Comparison of ENCODE assay signal across 8 mouse cellular contexts in the genomic region with DNA sequence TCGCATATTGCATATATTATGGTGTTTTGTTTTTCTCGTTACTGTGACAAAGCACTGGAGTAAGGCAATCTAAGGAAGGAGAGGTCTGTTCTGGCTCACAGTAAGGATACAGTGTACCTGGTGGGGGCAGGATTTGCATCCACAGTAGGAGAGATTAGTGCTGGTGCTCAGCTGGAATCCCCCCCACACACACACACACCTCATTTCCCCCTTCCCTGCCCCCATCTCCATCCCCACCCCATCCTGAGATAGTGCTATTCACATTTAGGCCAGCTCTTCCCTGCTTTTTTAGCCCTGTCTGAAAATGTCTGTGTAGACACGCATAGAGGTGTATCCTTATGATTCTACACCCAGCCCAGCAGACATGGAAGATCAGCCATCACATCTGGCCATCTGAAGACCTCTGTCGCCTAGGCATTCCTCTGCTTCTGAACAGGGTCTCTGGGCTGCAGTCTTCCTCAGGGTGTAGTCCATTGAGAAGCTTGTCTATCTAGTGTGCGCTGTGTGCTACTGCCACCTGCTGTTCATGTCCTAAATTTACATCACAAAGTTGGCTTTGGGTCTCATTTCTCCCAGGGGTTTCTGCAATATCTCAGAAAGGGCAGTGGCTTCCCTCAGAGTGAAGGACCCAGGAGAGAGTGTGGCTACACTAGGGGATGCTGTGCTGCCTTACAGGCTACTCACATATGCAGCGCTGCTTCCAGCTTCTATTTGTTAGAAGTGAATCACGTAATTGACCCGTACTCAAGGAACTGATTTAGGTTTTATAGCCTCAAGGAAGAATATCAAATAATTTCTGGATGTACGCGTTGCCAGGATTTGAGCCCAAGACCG. TPM values are rescaled to one million over a fixed set of nuclear protein-coding genes. Genes with fewer than 3 reads are reported as not detected.
DNase-seq lines count a peak whose midpoint lies in the region; ATAC-seq lines count a peak whose summit lies in the region.

No protein-coding gene starts in this region.

- ATAC-seq in heart, embryonic 11.5 days (replicated peaks; ENCODE audit: insufficient number of reproducible peaks, low FRiP score, low TSS enrichment): no peak
- peak; percentile 79 for ATAC-seq in forebrain, embryonic 16.5 days
- ATAC-seq in intestine, embryonic 15.5 days: peak; percentile 66
- ATAC-seq in limb, embryonic 13.5 days (ENCODE audit: low FRiP score, low read depth): peak; percentile 51
- ATAC-seq in midbrain, embryonic 14.5 days (ENCODE audit: low FRiP score, low TSS enrichment): peak; percentile 43; the same call in 1 of the 2 replicates

- no peaks in the 10 kb centered on the region for H3K9me3 ChIP-seq in heart, embryonic 11.5 days (replicated peaks; ENCODE audit: control insufficient read depth, low read length)
- no peaks in the 10 kb centered on the region for H3K9me3 ChIP-seq in forebrain, embryonic 16.5 days (ENCODE audit: control insufficient read depth, low read length)
- no peaks in the 10 kb centered on the region for H3K9me3 ChIP-seq in intestine, embryonic 15.5 days
- H3K9me3 ChIP-seq in limb, embryonic 13.5 days: no peaks in the 10 kb centered on the region
- no peaks in the 10 kb centered on the region for H3K9me3 ChIP-seq in midbrain, embryonic 14.5 days (ENCODE audit: control insufficient read depth, low read length)

- H3K36me3 ChIP-seq in heart, embryonic 11.5 days (ENCODE audit: control insufficient read depth, insufficient read depth, low read length): no peaks in the 10 kb centered on the region
- no peaks in the 10 kb centered on the region for H3K36me3 ChIP-seq in forebrain, embryonic 16.5 days (ENCODE audit: control insufficient read depth, insufficient read depth)
- H3K36me3 ChIP-seq in intestine, embryonic 15.5 days: no peaks in the 10 kb centered on the region
- no peaks in the 10 kb centered on the region for H3K36me3 ChIP-seq in limb, embryonic 13.5 days
- no peaks in the 10 kb centered on the region for H3K36me3 ChIP-seq in midbrain, embryonic 14.5 days (ENCODE audit: control insufficient read depth, insufficient read depth, low read length)

- no peak overlapping the region for H3K9ac ChIP-seq in heart, embryonic 11.5 days (ENCODE audit: low read depth, low read length)
- H3K9ac ChIP-seq in forebrain, embryonic 16.5 days (replicated peaks; ENCODE audit: low read depth, low read length): no peak overlapping the region
- H3K9ac ChIP-seq in intestine, embryonic 15.5 days: no peak overlapping the region
- no peak overlapping the region for H3K9ac ChIP-seq in limb, embryonic 13.5 days
- no peak overlapping the region for H3K9ac ChIP-seq in midbrain, embryonic 14.5 days (replicated peaks; ENCODE audit: low read length)

- H3K4me2 ChIP-seq in heart, embryonic 11.5 days: no peak overlapping the region
- H3K4me2 ChIP-seq in forebrain, embryonic 16.5 days (ENCODE audit: low read length): no peak overlapping the region
- no peak overlapping the region for H3K4me2 ChIP-seq in intestine, embryonic 15.5 days (replicated peaks)
- H3K4me2 ChIP-seq in limb, embryonic 13.5 days (replicated peaks): no peak overlapping the region
- no peak overlapping the region for H3K4me2 ChIP-seq in midbrain, embryonic 14.5 days (ENCODE audit: low read length)

- WGBS in heart, embryonic 11.5 days (ENCODE audit: insufficient replicate concordance): 58% methylated on average over 11 of the region's 11 CpGs
- 57% methylated on average over 11 of the region's 11 CpGs for WGBS in forebrain, embryonic 16.5 days
- 63% methylated on average over 11 of the region's 11 CpGs for WGBS in intestine, embryonic 15.5 days
- 60% methylated on average over 11 of the region's 11 CpGs for WGBS in limb, embryonic 13.5 days
- WGBS in midbrain, embryonic 14.5 days: 60% methylated on average over 11 of the region's 11 CpGs

- no peak overlapping the region for H3K4me3 ChIP-seq in heart, embryonic 11.5 days (ENCODE audit: low read depth, low read length)
- no peak overlapping the region for H3K4me3 ChIP-seq in forebrain, embryonic 16.5 days (replicated peaks; ENCODE audit: low read length)
- no peak overlapping the region for H3K4me3 ChIP-seq in intestine, embryonic 15.5 days (replicated peaks)
- H3K4me3 ChIP-seq in limb, embryonic 13.5 days: no peak overlapping the region
- no peak overlapping the region for H3K4me3 ChIP-seq in midbrain, embryonic 14.5 days (replicated peaks; ENCODE audit: low read depth, low read length)

- DNase-seq in heart, adult 8-10 months (ENCODE audit: low spot score): peak; percentile 63
- DNase-seq in cerebellum, adult 18-20 months: peak; percentile 55 to 70
- peak; percentile 85 for DNase-seq in midbrain, embryonic 14.5 days
- DNase-seq in spleen, postnatal 4 days (ENCODE audit: low spot score in 2 of 2): peak; percentile 57 to 81

- H3K27ac ChIP-seq in heart, embryonic 11.5 days (ENCODE audit: low read depth, low read length): no peak overlapping the region
- H3K27ac ChIP-seq in forebrain, embryonic 16.5 days (ENCODE audit: low read length): no peak overlapping the region
- no peak overlapping the region for H3K27ac ChIP-seq in intestine, embryonic 15.5 days
- no peak overlapping the region for H3K27ac ChIP-seq in limb, embryonic 13.5 days
- H3K27ac ChIP-seq in midbrain, embryonic 14.5 days (replicated peaks; ENCODE audit: low read depth, low read length): no peak overlapping the region

- no peaks in the 10 kb centered on the region for H3K27me3 ChIP-seq in heart, embryonic 11.5 days (ENCODE audit: control insufficient read depth, insufficient read depth, low read length)
- H3K27me3 ChIP-seq in forebrain, embryonic 16.5 days (replicated peaks; ENCODE audit: control insufficient read depth, insufficient read depth, low read length): no peaks in the 10 kb centered on the region
- H3K27me3 ChIP-seq in intestine, embryonic 15.5 days (replicated peaks): no peaks in the 10 kb centered on the region
- H3K27me3 ChIP-seq in limb, embryonic 13.5 days: no peaks in the 10 kb centered on the region
- H3K27me3 ChIP-seq in midbrain, embryonic 14.5 days (ENCODE audit: control insufficient read depth, insufficient read depth, low read length): no peaks in the 10 kb centered on the region

- H3K4me1 ChIP-seq in heart, embryonic 11.5 days (ENCODE audit: control insufficient read depth, insufficient read depth, low read length): no peaks in the 10 kb centered on the region
- no peaks in the 10 kb centered on the region for H3K4me1 ChIP-seq in forebrain, embryonic 16.5 days (replicated peaks; ENCODE audit: control insufficient read depth, insufficient read depth, low read length)
- H3K4me1 ChIP-seq in intestine, embryonic 15.5 days (replicated peaks): no peaks in the 10 kb centered on the region
- no peaks in the 10 kb centered on the region for H3K4me1 ChIP-seq in limb, embryonic 13.5 days
- no peaks in the 10 kb centered on the region for H3K4me1 ChIP-seq in midbrain, embryonic 14.5 days (ENCODE audit: control insufficient read depth, insufficient read depth, low read length)

RNA-seq across cellular contexts. Expression of gene Slc16a1, which starts 44.4 kb away (rescaled TPM):
- total RNA-seq in heart, adult 8-10 months (2022): 100 to 1,000 TPM; 150 to 176 (median 163) TPM
- polyA plus RNA-seq in heart, embryonic 11.5 days (2014; fragmentation: Nextera tagmentation; extraction: Ambion mirVana): 76.4 and 84.3 TPM in 2 replicates
- 17.8 and 22.6 TPM in 2 replicates for polyA plus RNA-seq in forebrain, embryonic 16.5 days (2015; fragmentation: Nextera tagmentation; extraction: Ambion mirVana)
- 45.7 and 50.0 TPM in 2 replicates for polyA plus RNA-seq in intestine, embryonic 15.5 days (2015; fragmentation: Nextera tagmentation; extraction: Ambion mirVana)
- polyA plus RNA-seq in limb, embryonic 13.5 days (2015; fragmentation: Nextera tagmentation; extraction: Ambion mirVana): 36.3 and 38.4 TPM in 2 replicates
- polyA plus RNA-seq in midbrain, embryonic 14.5 days (2014; fragmentation: Nextera tagmentation; extraction: Ambion mirVana): 7.4 and 8.9 TPM in 2 replicates
